Mouse (Mus musculus): ENCODE results near the gene Gm10295. TPM values are rescaled to one million over a fixed set of nuclear protein-coding genes. Genes with fewer than 3 reads are reported as not detected.

The Gm10295 gene
- polyA plus RNA-seq, 1 experiment, result not detected

DNA sequence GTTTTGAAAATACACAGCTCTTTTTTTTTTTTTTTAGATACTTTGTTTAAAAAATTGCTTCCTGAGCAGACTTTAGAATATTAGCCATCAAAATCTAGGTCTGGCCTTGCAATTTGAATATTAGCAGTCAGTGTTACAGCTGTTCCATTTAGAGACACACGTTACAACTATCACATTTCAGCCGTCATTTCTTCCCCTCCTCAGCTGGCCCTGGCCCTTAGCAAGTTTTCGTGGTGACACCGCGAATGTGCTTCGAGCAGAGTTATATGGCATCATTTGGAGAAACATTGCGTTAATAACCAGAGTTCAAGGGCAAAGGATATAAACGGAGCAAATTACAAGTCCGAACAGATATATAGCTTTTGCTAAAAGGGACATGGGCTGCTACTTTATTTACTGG, 2.4 kb downstream of the Gm10295 start:
- H3K27ac ChIP-seq (ENCODE audit: control insufficient read depth, insufficient read depth, low read depth, low read length), result no peak overlapping the region
- H3K4me3 ChIP-seq (ENCODE audit: control insufficient read depth, low read depth, low read length), result no peak overlapping the region
- no peaks in the 10 kb centered on the region for H3K36me3 ChIP-seq (ENCODE audit: control insufficient read depth, insufficient read depth, low read length)
- TF ChIP-seq CTCF (IDR thresholded peaks at IDR 0.05; ENCODE audit: control insufficient read depth, insufficient read depth, insufficient replicate concordance, low read depth, low read length) (no peak), POLR2A (IDR thresholded peaks at IDR 0.05; ENCODE audit: control insufficient read depth, low read depth, low read length) (no peak)
- no peaks in the 10 kb centered on the region for H3K27me3 ChIP-seq (ENCODE audit: control insufficient read depth, insufficient read depth, low read length)
- peaks cover 3% of the 10 kb centered on the region for H3K4me1 ChIP-seq (ENCODE audit: control insufficient read depth, insufficient read depth, low read length)

DNA sequence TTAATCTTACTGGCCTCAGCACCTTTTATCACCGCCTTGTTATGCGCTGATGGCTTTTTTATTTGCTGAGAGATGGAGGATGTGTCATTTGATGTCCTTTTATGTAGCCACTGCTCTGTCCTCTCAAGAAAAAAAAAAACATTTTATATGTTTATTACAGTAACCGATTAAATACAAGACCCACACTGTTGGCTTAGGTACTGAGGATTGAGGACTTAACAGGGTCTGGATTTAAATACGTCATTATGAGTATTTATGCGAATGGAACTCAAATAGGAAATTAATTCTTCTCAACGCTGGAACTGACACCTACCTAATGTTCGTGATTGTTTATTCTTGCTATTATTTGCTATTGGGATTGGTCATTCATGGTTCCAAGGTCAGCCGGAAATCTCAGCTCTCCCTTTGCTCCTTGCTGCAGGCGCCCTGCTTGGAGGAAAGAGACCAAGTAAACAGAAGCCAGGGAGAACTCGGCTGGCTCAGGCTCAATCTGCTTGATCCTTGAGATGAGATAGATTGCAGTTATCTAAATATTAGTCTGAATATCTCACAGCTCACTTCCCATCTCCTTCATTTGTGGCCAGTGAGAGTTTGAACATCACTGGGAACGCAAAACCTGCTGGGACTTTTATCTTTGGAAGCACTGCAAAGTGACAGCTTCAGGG, 26.2 kb downstream of the Gm10295 start:
- Histone ChIP-seq H3K36me3 (ENCODE audit: control insufficient read depth, insufficient read depth, low read length) (no peaks in the 10 kb centered on the region), H3K4me3 (ENCODE audit: control insufficient read depth, low read depth, low read length) (no peak overlapping the region), H3K27me3 (ENCODE audit: control insufficient read depth, insufficient read depth, low read length) (no peaks in the 10 kb centered on the region), H3K27ac (ENCODE audit: control insufficient read depth, insufficient read depth, low read depth, low read length) (no peak overlapping the region), H3K4me1 (ENCODE audit: control insufficient read depth, insufficient read depth, low read length) (no peaks in the 10 kb centered on the region)
- TF ChIP-seq POLR2A (IDR thresholded peaks at IDR 0.05; ENCODE audit: control insufficient read depth, low read depth, low read length) (no peak), CTCF (IDR thresholded peaks at IDR 0.05; ENCODE audit: control insufficient read depth, insufficient read depth, insufficient replicate concordance, low read depth, low read length) (no peak)

DNA sequence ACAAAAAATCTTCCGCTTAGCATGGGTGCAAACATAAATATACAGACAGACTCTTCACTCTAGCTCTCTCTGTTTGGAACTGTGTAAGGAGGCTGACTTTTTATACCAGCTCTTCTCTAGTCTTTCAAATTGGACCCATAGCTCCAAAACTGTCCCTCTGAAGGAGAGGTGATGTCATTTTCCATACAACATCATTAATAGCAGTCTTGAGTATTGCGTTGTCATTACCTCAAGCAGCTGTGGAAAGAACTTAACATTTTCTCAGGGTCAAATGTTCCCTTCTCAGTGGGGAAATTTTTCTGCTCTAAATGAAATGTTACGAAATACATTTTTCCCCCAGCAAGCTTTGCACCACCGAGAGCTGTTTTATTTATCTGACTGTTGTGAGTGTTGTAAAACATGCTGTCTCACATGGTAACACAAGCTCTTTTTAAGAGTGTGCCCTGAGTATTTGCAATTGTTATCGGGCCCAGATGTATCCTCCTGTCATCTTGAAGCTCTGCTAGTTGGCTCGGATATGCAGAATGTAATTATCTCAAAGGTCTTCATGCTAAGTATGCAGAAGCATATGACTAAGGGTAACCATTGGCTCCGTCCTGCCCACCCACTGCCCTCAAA, 38.0 kb downstream of the Gm10295 start:
- Histone ChIP-seq H3K36me3 (ENCODE audit: control insufficient read depth, insufficient read depth, low read length) (no peaks in the 10 kb centered on the region), H3K4me3 (ENCODE audit: control insufficient read depth, low read depth, low read length) (no peak overlapping the region), H3K27me3 (ENCODE audit: control insufficient read depth, insufficient read depth, low read length) (no peaks in the 10 kb centered on the region), H3K4me1 (ENCODE audit: control insufficient read depth, insufficient read depth, low read length) (no peaks in the 10 kb centered on the region), H3K27ac (ENCODE audit: control insufficient read depth, insufficient read depth, low read depth, low read length) (no peak overlapping the region)
- TF ChIP-seq CTCF (IDR thresholded peaks at IDR 0.05; ENCODE audit: control insufficient read depth, insufficient read depth, insufficient replicate concordance, low read depth, low read length) (no peak), POLR2A (IDR thresholded peaks at IDR 0.05; ENCODE audit: control insufficient read depth, low read depth, low read length) (no peak)

DNA sequence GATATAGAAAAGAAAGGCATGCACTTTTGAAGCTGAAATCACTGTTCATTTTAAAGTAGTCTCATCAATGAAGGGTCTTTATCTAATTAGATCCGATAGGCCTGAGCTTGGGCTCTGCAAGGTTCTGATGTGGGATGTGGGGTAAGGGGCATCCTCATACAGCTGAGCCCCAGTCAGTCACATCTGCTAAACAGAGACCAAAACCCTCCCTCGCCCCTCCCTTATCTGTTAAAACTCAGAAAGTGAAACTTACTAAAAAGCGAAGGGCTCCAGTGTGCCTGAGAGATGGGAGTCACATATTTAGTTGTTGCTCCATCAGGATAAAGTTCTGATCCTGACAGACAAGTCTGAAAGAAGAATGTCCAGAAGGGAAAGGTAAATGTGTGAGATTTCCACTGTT, 38.9 kb downstream of the Gm10295 start:
- no peaks in the 10 kb centered on the region for H3K27me3 ChIP-seq (ENCODE audit: control insufficient read depth, insufficient read depth, low read length)
- H3K4me1 ChIP-seq (ENCODE audit: control insufficient read depth, insufficient read depth, low read length), result no peaks in the 10 kb centered on the region
- H3K27ac ChIP-seq (ENCODE audit: control insufficient read depth, insufficient read depth, low read depth, low read length), result no peak overlapping the region
- H3K4me3 ChIP-seq (ENCODE audit: control insufficient read depth, low read depth, low read length), result no peak overlapping the region
- no peaks in the 10 kb centered on the region for H3K36me3 ChIP-seq (ENCODE audit: control insufficient read depth, insufficient read depth, low read length)
- TF ChIP-seq CTCF (IDR thresholded peaks at IDR 0.05; ENCODE audit: control insufficient read depth, insufficient read depth, insufficient replicate concordance, low read depth, low read length) (no peak), POLR2A (IDR thresholded peaks at IDR 0.05; ENCODE audit: control insufficient read depth, low read depth, low read length) (no peak)

DNA sequence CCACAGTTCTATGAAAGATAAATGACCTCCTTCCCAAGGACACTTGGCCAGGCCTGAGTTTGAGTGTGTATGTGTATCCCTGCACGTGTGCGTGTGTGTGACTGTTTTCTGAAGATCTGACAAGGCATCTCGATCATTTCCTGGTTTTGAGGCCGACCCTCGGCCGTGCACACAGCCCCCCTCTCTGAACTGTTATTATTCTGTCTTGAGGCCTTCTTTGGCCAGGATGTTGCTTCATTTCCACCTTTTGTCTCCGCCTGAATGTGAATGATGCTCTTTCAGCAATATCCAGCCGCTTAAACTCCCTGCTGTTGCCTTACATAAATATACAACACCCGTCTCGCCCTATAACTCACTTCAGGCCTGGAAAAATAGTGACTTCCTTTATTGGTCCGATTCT, 39.9 kb downstream of the Gm10295 start:
- no peak overlapping the region for H3K4me3 ChIP-seq (ENCODE audit: control insufficient read depth, low read depth, low read length)
- TF ChIP-seq CTCF (IDR thresholded peaks at IDR 0.05; ENCODE audit: control insufficient read depth, insufficient read depth, insufficient replicate concordance, low read depth, low read length), result no peak
- H3K27me3 ChIP-seq (ENCODE audit: control insufficient read depth, insufficient read depth, low read length), result no peaks in the 10 kb centered on the region
- H3K4me1 ChIP-seq (ENCODE audit: control insufficient read depth, insufficient read depth, low read length), result no peaks in the 10 kb centered on the region
- no peak overlapping the region for H3K27ac ChIP-seq (ENCODE audit: control insufficient read depth, insufficient read depth, low read depth, low read length)
- H3K36me3 ChIP-seq (ENCODE audit: control insufficient read depth, insufficient read depth, low read length), result no peaks in the 10 kb centered on the region

DNA sequence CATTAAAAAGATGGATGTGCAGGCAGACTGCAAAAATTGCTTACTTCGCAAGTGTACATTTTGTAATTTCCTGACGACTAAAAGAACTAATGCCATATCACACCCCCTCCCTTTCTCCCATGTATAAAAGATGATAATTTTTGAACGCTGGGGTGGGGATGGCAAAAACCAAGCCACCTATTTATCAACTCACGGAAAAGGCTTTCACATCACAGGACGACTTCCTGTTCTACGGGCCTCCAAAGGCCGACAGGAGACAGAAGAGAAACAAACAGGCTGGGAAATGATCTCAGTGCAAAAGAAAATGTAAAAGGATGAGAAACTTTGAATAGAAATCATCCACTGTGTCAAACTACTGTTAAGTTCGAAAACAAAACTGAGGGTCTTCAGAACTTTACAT, 43.2 kb downstream of the Gm10295 start:
- Histone ChIP-seq H3K27ac (ENCODE audit: control insufficient read depth, insufficient read depth, low read depth, low read length) (no peak overlapping the region), H3K27me3 (ENCODE audit: control insufficient read depth, insufficient read depth, low read length) (no peaks in the 10 kb centered on the region), H3K36me3 (ENCODE audit: control insufficient read depth, insufficient read depth, low read length) (no peaks in the 10 kb centered on the region), H3K4me1 (ENCODE audit: control insufficient read depth, insufficient read depth, low read length) (no peaks in the 10 kb centered on the region), H3K4me3 (ENCODE audit: control insufficient read depth, low read depth, low read length) (no peak overlapping the region)
- no peak for TF ChIP-seq POLR2A (IDR thresholded peaks at IDR 0.05; ENCODE audit: control insufficient read depth, low read depth, low read length)

DNA sequence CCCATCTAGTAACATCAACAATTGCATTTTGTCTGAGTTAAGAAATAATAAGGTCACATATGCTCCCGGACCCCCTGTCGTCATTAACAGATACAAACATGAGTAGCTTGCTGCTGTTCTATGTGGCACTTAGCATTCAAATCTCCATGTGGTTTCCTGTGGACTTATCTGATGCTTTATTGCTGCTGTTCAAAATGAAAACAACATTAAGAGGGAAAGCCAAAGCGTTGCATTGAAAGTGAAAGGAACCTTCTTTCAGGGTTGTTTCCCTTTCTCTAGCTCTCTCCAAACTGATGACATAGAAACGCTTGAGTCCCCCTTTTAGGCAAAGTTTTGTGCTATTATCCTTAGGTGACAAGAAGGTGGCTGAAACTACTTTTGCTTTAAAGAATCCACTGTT, 48.6 kb downstream of the Gm10295 start:
- H3K27me3 ChIP-seq (ENCODE audit: control insufficient read depth, insufficient read depth, low read length), result no peaks in the 10 kb centered on the region
- H3K4me3 ChIP-seq (ENCODE audit: control insufficient read depth, low read depth, low read length), result no peak overlapping the region
- no peaks in the 10 kb centered on the region for H3K36me3 ChIP-seq (ENCODE audit: control insufficient read depth, insufficient read depth, low read length)
- H3K4me1 ChIP-seq (ENCODE audit: control insufficient read depth, insufficient read depth, low read length), result no peaks in the 10 kb centered on the region
- no peak for TF ChIP-seq CTCF (IDR thresholded peaks at IDR 0.05; ENCODE audit: control insufficient read depth, insufficient read depth, insufficient replicate concordance, low read depth, low read length)
- TF ChIP-seq POLR2A (IDR thresholded peaks at IDR 0.05; ENCODE audit: control insufficient read depth, low read depth, low read length), result no peak
- H3K27ac ChIP-seq (ENCODE audit: control insufficient read depth, insufficient read depth, low read depth, low read length), result no peak overlapping the region
